ENCODE assay signal across 19 mouse cellular contexts in genomic region chr15:98119363-98119762, GRCm38 (mm10). TPM values are rescaled to one million over a fixed set of nuclear protein-coding genes. Genes with fewer than 3 reads are reported as not detected.
DNase-seq lines count a peak whose midpoint lies in the region; TF ChIP-seq lines count a peak whose summit lies in the region.
"Had no signal": no experiment of that assay in that cellular context is flagged by ENCODE, and none has a peak within 500 bp of the region (broad histone marks: within the 10 kb centered on the region; RNA-seq: fewer than 3 reads in every experiment).

No protein-coding gene starts in this region.

- peak overlapping the region; percentile 94 for H3K27ac ChIP-seq in gastrocnemius, adult 2 months
- H3K27ac ChIP-seq: embryonic facial prominence, embryonic 10.5 days; embryonic facial prominence, embryonic 12.5 days; forebrain, embryonic 13.5 days; forebrain, embryonic 15.5 days had no signal

- H3K4me3 ChIP-seq in gastrocnemius, adult 2 months: no peak overlapping the region; the same call in 1 of the 2 replicates
- H3K4me3 ChIP-seq: embryonic facial prominence, embryonic 10.5 days; embryonic facial prominence, embryonic 12.5 days; forebrain, embryonic 13.5 days; forebrain, embryonic 15.5 days had no signal

- DNase-seq in gastrocnemius, adult 2 months: peak; percentile 88
- DNase-seq in gastrocnemius, postnatal 4 days (ENCODE audit: low spot score in 2 of 2): no peak
- DNase-seq in heart, adult 11 months: peak; percentile 86
- DNase-seq in heart, postnatal 25 days (ENCODE audit: low spot score): no peak
- DNase-seq in skeletal muscle tissue, adult 2 months (ENCODE audit: low read depth, low spot score): peak; percentile 94
- DNase-seq in c-Kit-positive CD71-positive TER-119-positive erythroid progenitor cells, embryonic 14.5 days (ENCODE audit: low spot score): no peak
- DNase-seq: adrenal gland, adult 2 months; adrenal gland, postnatal 10 days; adrenal gland, postnatal 25 days; cerebellum, adult 11-12 months; cerebellum, adult 2 months; cerebellum, adult 9-10 months; cerebellum, postnatal 10 days; cerebellum, postnatal 25 days had no signal

- TF ChIP-seq CTCF in gastrocnemius, adult 2 months (IDR thresholded peaks at IDR 0.05): no peak

- intact Hi-C loops in gastrocnemius, adult 2 months (cut with DNase I): no loop called here
- intact Hi-C loops in heart, postnatal 25 days (cut with DNase I): no loop called here

RNA-seq across cellular contexts. Expression of gene Senp1, which starts 25.8 kb away (rescaled TPM):
- total RNA-seq in gastrocnemius, adult 2 months (2021): 1 to 10 TPM; 7.4 to 8.5 TPM
- total RNA-seq in gastrocnemius, postnatal 4 days (2021): 10 to 100 TPM; 17.7 to 21.7 TPM
- total RNA-seq in heart, postnatal 25 days (2021): 10 to 100 TPM in 1 of 2 experiments, 1 to 10 TPM in 1; 9.9 to 10.2 TPM

RNA-seq across cellular contexts. Expression of gene Pfkm, which starts 27.0 kb away (rescaled TPM):
- 1,000 to 10,000 TPM; 2,669 to 2,908 TPM for total RNA-seq in gastrocnemius, adult 2 months (2021)
- 100 to 1,000 TPM; 776 to 786 TPM for total RNA-seq in gastrocnemius, postnatal 4 days (2021)
- total RNA-seq in heart, postnatal 25 days (2021): 100 to 1,000 TPM; 887 to 925 TPM

RNA-seq across cellular contexts. Expression of gene Asb8, which starts 46.1 kb away (rescaled TPM):
- 100 to 1,000 TPM in 1 of 2 experiments, 10 to 100 TPM in 1; 97.8 to 124 TPM for total RNA-seq in gastrocnemius, adult 2 months (2021)
- total RNA-seq in gastrocnemius, postnatal 4 days (2021): 100 to 1,000 TPM; 148 to 174 TPM
- 100 to 1,000 TPM; 102 to 106 TPM for total RNA-seq in heart, postnatal 25 days (2021)

RNA-seq across cellular contexts. Expression of gene Ccdc184, which starts 47.6 kb away (rescaled TPM):
- total RNA-seq in gastrocnemius, adult 2 months (2021): not detected
- total RNA-seq in gastrocnemius, postnatal 4 days (2021): not detected
- under 1 TPM; 0.81 to 0.91 TPM for total RNA-seq in heart, postnatal 25 days (2021)
- total RNA-seq: MEL had no signal

Comparison
In these comparisons a context has a peak if more than half of its experiments do, and no peak if none do; other contexts are left out.
1. DNase-seq: peak in gastrocnemius, adult 2 months (single experiment), heart, adult 11 months (single experiment) and skeletal muscle tissue, adult 2 months (single experiment); none in gastrocnemius, postnatal 4 days (0 of 2), heart, postnatal 25 days (single experiment) and c-Kit-positive CD71-positive TER-119-positive erythroid progenitor cells, embryonic 14.5 days (single experiment).